Mouse (Mus musculus) monocyte, adult 5-6 weeks (primary cell): ENCODE data around the gene Cdkl3. TPM values are rescaled to one million over a fixed set of nuclear protein-coding genes. Genes with fewer than 3 reads are reported as not detected.

Experiments
- total RNA-seq: library from RNA; stranded (forward); fragments of 200-1000, 200-491, 200-594 nt; gene quantifications from 3 replicates; pipeline ENCODE4 v1.2.3, GENCODE M21; 2017

The Cdkl3 gene
- total RNA-seq, 1 experiment from 2014 or later: 7.1 TPM

Other genes starting within 250 kb of the Cdkl3 start
- 7.2 to 16.2 TPM (median 9.8 TPM) in 3 replicates for gene Sec24a, start 240.6 kb upstream of the Cdkl3 start, total RNA-seq
- 42.1 to 64.1 TPM (median 44.8 TPM) in 3 replicates for gene Sar1b, start 240.5 kb upstream of the Cdkl3 start, total RNA-seq
- gene Jade2, start 146.6 kb upstream of the Cdkl3 start, total RNA-seq: 33.1 to 54.1 TPM (median 36.5 TPM) in 3 replicates
- gene Cdkn2aipnl, start 36.6 kb upstream of the Cdkl3 start, total RNA-seq: 45.8 to 58.1 TPM (median 49.2 TPM) in 3 replicates
- 158 to 210 TPM (median 163 TPM) in 3 replicates for gene Ube2b, start 3.5 kb upstream of the Cdkl3 start, total RNA-seq
- 187 to 227 TPM (median 195 TPM) in 3 replicates for gene Ppp2ca, start 94.5 kb downstream of the Cdkl3 start, total RNA-seq
- gene Olfr1373, start 141.3 kb downstream of the Cdkl3 start, total RNA-seq: not detected in 3 replicates
- not detected in 3 replicates for gene Olfr1371, start 209.8 kb downstream of the Cdkl3 start, total RNA-seq
- 108 to 155 TPM (median 147 TPM) in 3 replicates for gene Skp1a, start 227.8 kb downstream of the Cdkl3 start, total RNA-seq